Mouse (Mus musculus): ENCODE measurements around the gene Zbtb20.

- TF ChIP-seq CTCF (IDR thresholded peaks at IDR 0.05; ENCODE audit: control insufficient read depth, insufficient read depth, insufficient read length) (no peak), MYOD1 (IDR thresholded peaks at IDR 0.05; ENCODE audit: control insufficient read depth, insufficient read length, low read depth) (no peak), USF1 (IDR thresholded peaks at IDR 0.05; ENCODE audit: low read depth) (no peak), CEBPB (IDR thresholded peaks at IDR 0.05; ENCODE audit: low read depth) (no peak)
Observed at GRCm38 (mm10) chr16:42857564-42858183, 18.0 kb upstream of the Zbtb20 start.

Measured in C2C12 (cell line).